Mouse (Mus musculus) small intestine, adult 2 months (tissue): ENCODE measurements around the gene Tmem209.

Source experiments
- CTCF ChIP-seq: fragments of 200-500 bp; IDR thresholded peaks from 2 replicates; pipeline ENCODE4 v1.5.1; 2012; ENCODE audit warnings: low read depth, mild to moderate bottlenecking, control low read depth, inconsistent platforms, low read length, moderate library complexity, mixed read lengths; ENCODE audit not compliant: insufficient replicate concordance, insufficient read length; ENCODE audit errors: extremely low read depth
- POLR2A ChIP-seq: fragments of 200-500 bp; IDR thresholded peaks from 2 replicates; pipeline ENCODE4 v1.6.1; 2012; ENCODE audit warnings: low read depth, mild to moderate bottlenecking, control low read depth, inconsistent platforms, low read length, moderate library complexity

- no peak for TF ChIP-seq CTCF
- no peak for TF ChIP-seq POLR2A
Observed at GRCm38 (mm10) chr6:30437054-30437453, 72.5 kb downstream of the Tmem209 start.
